Mouse (Mus musculus) heart, adult 2 months (tissue): Measurements from ENCODE around the gene Gm49337. TPM values are rescaled to one million over a fixed set of nuclear protein-coding genes. Genes with fewer than 3 reads are reported as not detected.
A peak's percentile ranks its signal among the peaks of the same experiment; 100 is the strongest.

Experiments
- DNase-seq, 2 experiments: peaks; one replicate each; pipeline ENCODE4 v3.0.0; 2021
- H3K27ac ChIP-seq: fragments of 200-600 bp; 2 replicates; pipeline ENCODE4 v1.8.1; 2022
- H3K27me3 ChIP-seq: fragments of 200-500 bp; 2 replicates; pipeline ENCODE4 v1.6.1; 2012; ENCODE audit warnings: mild to moderate bottlenecking, low read length, inconsistent platforms, mixed read lengths; ENCODE audit not compliant: control insufficient read depth, insufficient read depth
- H3K36me3 ChIP-seq: fragments of 200-500 bp; 2 replicates; pipeline ENCODE4 v1.6.1; 2012; ENCODE audit warnings: low read length, inconsistent platforms; ENCODE audit not compliant: control insufficient read depth, insufficient read depth
- H3K4me1 ChIP-seq: fragments of 200-500 bp; 2 replicates; pipeline ENCODE4 v1.6.1; 2011; ENCODE audit warnings: low read length; ENCODE audit not compliant: control insufficient read depth, insufficient read depth
- H3K4me3 ChIP-seq: fragments of 200-600 bp; 2 replicates; pipeline ENCODE4 v1.8.1; 2022
- H3K79me2 ChIP-seq: fragments of 200-500 bp; replicated peaks from 2 replicates; pipeline ENCODE4 v1.6.1; 2012; ENCODE audit warnings: mild to moderate bottlenecking, inconsistent platforms, low read length, moderate library complexity, mixed read lengths; ENCODE audit not compliant: control insufficient read depth, insufficient read depth
- H3K9ac ChIP-seq: fragments of 200-500 bp; 2 replicates; pipeline ENCODE4 v1.6.1; 2012; ENCODE audit warnings: low read depth, mild to moderate bottlenecking, control low read depth, inconsistent platforms, low read length, mixed read lengths
- CTCF ChIP-seq: fragments of 200-600 bp; IDR thresholded peaks from 2 replicates; pipeline ENCODE4 v1.8.1; 2022; ENCODE audit warnings: antibody characterized with exemption, mild to moderate bottlenecking, moderate library complexity
- EP300 ChIP-seq: fragments of 200-500 bp; IDR thresholded peaks from 2 replicates; pipeline ENCODE4 v1.6.1; 2011; ENCODE audit warnings: low read depth, low read length, control low read depth; ENCODE audit not compliant: insufficient read depth
- POLR2A ChIP-seq: fragments of 200-500 bp; IDR thresholded peaks from 2 replicates; pipeline ENCODE4 v1.6.1; 2011; ENCODE audit warnings: mild to moderate bottlenecking, low read depth, low read length, control low read depth; ENCODE audit not compliant: insufficient read depth
- WGBS: fragments of 180-500 bp; shearing (Covaris S2); methylation state at CpG from one replicate; pipeline ENCODE4 v1.1.7; 2018; 5-methylcytosine and 5-hydroxymethylcytosine counted together
- intact Hi-C: fragments of 180-260 bp; cut with DNase I; formaldehyde crosslinking; loops from one replicate; pipeline ENCODE4 v1.15.1; 2025
- polyA plus RNA-seq: library from polyadenylated mRNA; depleted of rRNA; stranded (reverse); fragments of >200 nt; gene quantifications from 2 replicates; pipeline ENCODE4 v1.2.3, GENCODE M21; 2012
- total RNA-seq, 2 experiments: library from RNA; stranded (reverse); gene quantifications; 2 replicates each; pipeline ENCODE4 v1.2.3; 2021

The Gm49337 gene
- total and polyA plus RNA-seq, 3 experiments: 0.16 to 0.37 TPM; not detected in 1

DNA sequence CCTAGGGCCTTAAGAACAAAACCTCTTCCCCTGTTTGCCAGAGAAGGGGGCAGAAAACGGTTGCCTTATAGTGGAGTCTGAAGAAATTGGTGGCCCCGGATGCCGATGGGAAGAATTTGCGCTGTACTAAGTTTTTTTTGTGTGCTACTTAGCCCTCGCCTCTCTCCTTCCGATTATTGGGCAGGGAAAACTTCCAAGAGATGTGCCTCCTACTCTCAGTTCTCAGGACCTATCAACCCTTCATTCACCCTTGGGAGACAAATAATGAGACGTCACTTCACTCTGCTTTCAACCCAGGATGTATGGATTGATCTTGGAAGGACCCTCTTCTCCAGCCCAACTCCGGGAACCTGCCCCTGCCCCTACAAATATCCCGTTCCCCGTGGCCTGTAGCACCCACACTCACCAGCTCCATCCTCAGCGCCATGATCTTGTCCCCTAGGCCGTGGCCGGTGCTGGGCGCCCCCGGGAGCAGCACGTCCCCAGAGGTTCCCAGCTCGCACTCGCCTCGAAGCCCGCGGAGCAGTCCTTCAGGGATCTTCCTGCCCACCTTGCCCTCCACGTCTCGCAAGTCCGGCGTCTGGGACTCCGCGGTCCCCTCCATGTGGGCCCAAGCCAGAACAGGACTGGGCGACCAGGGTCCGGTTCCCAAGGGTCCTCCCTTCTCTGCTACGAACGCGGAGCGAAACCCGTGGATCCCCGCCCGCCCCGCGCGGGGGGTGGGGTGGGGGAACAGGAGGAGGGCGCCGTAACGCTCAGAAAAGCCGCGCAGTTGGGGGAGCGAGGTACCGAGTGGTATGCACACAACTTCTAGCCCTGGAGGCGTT is 29.1 kb upstream of the Gm49337 start:
- Histone ChIP-seq H3K27me3 (no peaks in the 10 kb centered on the region), H3K27ac (peak overlapping the region; percentile 76), H3K4me3 (peak overlapping the region; percentile 83), H3K36me3 (no peaks in the 10 kb centered on the region), H3K4me1 (peaks cover 5% of the 10 kb centered on the region), H3K9ac (peak overlapping the region; percentile 92), H3K79me2 (no peaks in the 10 kb centered on the region)
- WGBS: 2% methylated on average over 42 of the region's 47 CpGs
- intact Hi-C loops: no loop called here
- TF ChIP-seq POLR2A: 0 out of 2 replicates have a peak, but pooled peaks have one; percentile 8
- TF ChIP-seq CTCF: no peak
- no peak for TF ChIP-seq EP300
- peak; percentile 80 to 87 for DNase-seq

DNA sequence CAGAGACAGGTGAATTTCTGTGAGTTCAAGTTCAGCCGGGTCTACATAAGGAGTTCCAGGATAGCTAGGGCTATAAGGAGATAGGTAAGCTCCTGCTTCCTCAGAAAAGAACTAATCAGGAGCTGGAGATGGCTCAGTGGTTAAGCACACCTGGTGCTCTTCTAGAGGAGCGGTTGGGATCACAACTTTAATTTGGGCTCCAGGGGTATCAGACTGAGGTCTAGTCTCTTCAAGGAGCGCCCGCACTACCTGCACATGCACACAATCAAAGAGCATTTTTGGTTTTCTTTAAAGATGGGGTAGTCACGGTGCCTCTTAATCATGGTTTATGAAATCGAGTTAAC is 23.4 kb upstream of the Gm49337 start:
- H3K79me2 ChIP-seq: 0 out of 2 replicates have a peak, but pooled peaks cover 2% of the 10 kb centered on the region
- H3K27me3 ChIP-seq: no peaks in the 10 kb centered on the region
- 21% methylated on average over 6 of the region's 6 CpGs for WGBS
- TF ChIP-seq CTCF (no peak), POLR2A (no peak), EP300 (no peak)
- no peak for DNase-seq
- no peaks in the 10 kb centered on the region for H3K36me3 ChIP-seq
- peak overlapping the region; percentile 87 for H3K4me3 ChIP-seq
- peak overlapping the region; percentile 95 for H3K27ac ChIP-seq
- peaks cover 2% of the 10 kb centered on the region for H3K4me1 ChIP-seq
- peak overlapping the region; percentile 99 for H3K9ac ChIP-seq
- intact Hi-C loops: loop anchor here (5.0 kb wide), 1 partner anchor 72 kb away; the partner anchor contains the start of genes Lrrc41 and Uqcrh

DNA sequence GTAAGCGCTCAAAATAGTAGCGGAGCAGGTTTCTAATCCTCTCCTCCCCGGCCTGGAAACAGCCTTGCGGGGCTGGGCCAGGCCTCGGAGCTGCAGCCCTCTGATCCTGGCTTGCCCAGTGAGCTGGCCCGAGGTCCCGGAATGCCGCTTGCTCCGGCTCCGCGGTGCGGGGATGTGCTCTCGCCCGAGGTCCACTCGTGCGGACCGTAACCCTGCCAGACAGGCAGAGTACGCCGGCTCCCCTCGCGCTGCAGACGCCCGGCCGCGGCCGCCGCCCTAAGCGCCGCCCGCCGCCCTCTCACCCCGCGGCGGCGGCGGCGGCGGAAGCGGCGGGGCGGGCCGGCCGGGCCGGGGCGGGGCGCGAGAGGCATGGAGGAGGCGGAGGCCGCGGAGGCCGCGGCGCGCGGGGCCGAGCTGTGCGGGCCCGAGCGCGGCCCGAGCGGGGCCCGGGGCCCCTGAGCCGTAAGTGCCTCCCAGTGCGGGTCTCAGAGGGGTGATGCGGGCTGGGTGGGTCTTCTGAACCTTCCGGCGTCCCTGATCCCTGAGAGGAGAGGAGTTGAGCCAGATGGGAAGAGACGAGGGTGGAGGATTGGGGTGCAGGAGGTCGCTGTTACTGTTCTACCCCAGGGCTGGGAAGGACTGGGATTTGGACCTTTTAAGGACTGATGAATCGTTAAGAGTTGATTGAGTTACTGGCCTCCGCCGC is 22.9 kb upstream of the Gm49337 start:
- DNase-seq: peak; percentile 85 to 87
- Histone ChIP-seq H3K9ac (peak overlapping the region; percentile 99), H3K4me1 (peaks cover 2% of the 10 kb centered on the region), H3K4me3 (peak overlapping the region; percentile 87), H3K27me3 (no peaks in the 10 kb centered on the region), H3K79me2 (0 out of 2 replicates have a peak, but pooled peaks cover 2% of the 10 kb centered on the region), H3K36me3 (no peaks in the 10 kb centered on the region), H3K27ac (peak overlapping the region; percentile 95)
- TF ChIP-seq EP300 (no peak), POLR2A (peak; percentile 81)
- WGBS: 5% methylated on average over 48 of the region's 73 CpGs
- intact Hi-C loops: no loop called here

DNA sequence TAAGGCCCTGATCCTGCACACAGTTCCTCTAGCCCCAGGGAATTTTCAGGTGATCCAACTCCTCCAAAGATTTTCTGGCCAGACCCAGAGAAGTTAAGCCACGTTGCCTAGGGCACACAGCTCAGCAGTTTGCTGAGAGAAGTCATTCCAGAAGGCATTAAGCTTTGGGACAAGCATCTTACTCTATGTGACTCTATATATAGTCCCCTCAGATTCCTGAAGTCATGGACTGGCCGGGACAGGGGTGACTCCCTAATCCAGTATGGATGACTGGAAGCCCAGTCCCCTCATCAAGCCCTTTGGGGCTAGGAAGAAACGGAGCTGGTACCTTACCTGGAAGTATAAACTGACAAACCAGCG is 22.3 kb upstream of the Gm49337 start:
- WGBS: 12% methylated on average over 4 of the region's 4 CpGs
- intact Hi-C loops: no loop called here
- H3K4me1 ChIP-seq: peaks cover 2% of the 10 kb centered on the region

DNA sequence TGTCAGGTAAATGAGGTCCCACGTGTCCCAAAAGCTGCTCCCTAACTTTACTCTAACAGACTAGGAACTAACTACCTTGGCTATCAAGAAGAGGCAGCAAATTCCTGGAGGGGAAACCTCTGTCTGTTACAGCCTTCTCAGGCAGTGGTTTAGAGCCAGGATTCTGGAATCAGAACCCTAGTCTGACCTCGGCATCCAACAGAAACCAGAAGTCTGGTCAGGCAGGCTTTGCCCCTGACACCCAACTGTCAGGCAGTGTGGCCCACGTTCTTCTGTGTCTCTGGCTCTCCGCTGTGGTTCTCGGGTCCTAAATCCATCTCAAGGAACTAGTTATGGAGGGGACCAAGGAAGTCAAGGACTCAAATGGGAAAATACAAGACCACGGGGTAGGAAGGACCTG is 21.9 kb upstream of the Gm49337 start, which contains the start of gene Lurap1:
Lurap1 (minus strand) TSS at position 101 of the 400 bp plus-strand sequence.
- Histone ChIP-seq H3K4me3 (peak within 1 kb of the TSS; percentile 87), H3K9ac (peak within 1 kb of the TSS; percentile 99), H3K27ac (peak within 1 kb of the TSS; percentile 95), H3K4me1 (peaks cover 2% of the 10 kb centered on the region), H3K36me3 (no peaks in the 10 kb centered on the region), H3K79me2 (0 out of 2 replicates have a peak, but pooled peaks cover 2% of the 10 kb centered on the region), H3K27me3 (no peaks in the 10 kb centered on the region)
- WGBS: 58% methylated on average over 6 of the region's 6 CpGs
- TF ChIP-seq CTCF (no peak), EP300 (no peak), POLR2A (no peak)
- intact Hi-C loops: no loop called here
- no peak for DNase-seq

More for the DNA sequence above, 22.3 kb upstream of the Gm49337 start:
- TF ChIP-seq CTCF: no peak
- no peak for TF ChIP-seq EP300
- TF ChIP-seq POLR2A: no peak
- Histone ChIP-seq H3K27me3 (no peaks in the 10 kb centered on the region), H3K79me2 (0 out of 2 replicates have a peak, but pooled peaks cover 2% of the 10 kb centered on the region), H3K4me3 (peak overlapping the region; percentile 82), H3K9ac (peak overlapping the region; percentile 93), H3K27ac (peak overlapping the region; percentile 91), H3K36me3 (no peaks in the 10 kb centered on the region)
- DNase-seq: no peak
